Mouse (Mus musculus): Measurements from ENCODE around the gene Raet1e. TPM values are rescaled to one million over a fixed set of nuclear protein-coding genes. Genes with fewer than 3 reads are reported as not detected.
"Not testable (repeated sequence)": the region's sequence is repeated elsewhere in the genome, so short reads cannot be mapped to it uniquely, and the experiment has no call there.

Gene Raet1e
- polyA plus RNA-seq, 1 experiment from 2014 or later = 9.4 TPM

GRCm38 (mm10) chr10:22274445-22275057 is 116.2 kb downstream of the Raet1e start:
- Histone ChIP-seq H3K9ac (no peak overlapping the region), H3K27me3 (ENCODE audit: insufficient read depth, low read length) (peaks cover 3% of the 10 kb centered on the region; the same call in 1 of the 2 replicates), H3K4me1 (ENCODE audit: insufficient read depth) (no peaks in the 10 kb centered on the region), H3K36me3 (ENCODE audit: insufficient read depth) (no peaks in the 10 kb centered on the region), H3K27ac (ENCODE audit: low read depth) (no peak overlapping the region), H3K9me3 (ENCODE audit: low read depth, low read length) (no peaks in the 10 kb centered on the region), H3K4me2 (peak overlapping the region; percentile 94), H3K4me3 (ENCODE audit: low read depth, low read length) (peak overlapping the region; percentile 49)
- DNase-seq = peak; percentile 24
- 8% methylated on average over 19 of the region's 19 CpGs for WGBS
- TF ChIP-seq CTCF (IDR thresholded peaks at IDR 0.05; ENCODE audit: low read depth) = peak; percentile 33; the same call in 1 of the 2 replicates
- ATAC-seq (ENCODE audit: insufficient read depth) = peak; percentile 29; the same call in 1 of the 2 replicates

GRCm38 (mm10) chr10:22278468-22278867 is 120.1 kb downstream of the Raet1e start:
- 77% methylated on average over 2 of the region's 2 CpGs for WGBS
- not testable (repeated sequence) for H3K4me2 ChIP-seq; H3K9me3 ChIP-seq (ENCODE audit: low read depth, low read length); DNase-seq; ATAC-seq (ENCODE audit: insufficient read depth); H3K27ac ChIP-seq (ENCODE audit: low read depth); H3K4me3 ChIP-seq (ENCODE audit: low read depth, low read length); H3K4me1 ChIP-seq (ENCODE audit: insufficient read depth); H3K9ac ChIP-seq; H3K27me3 ChIP-seq (ENCODE audit: insufficient read depth, low read length); H3K36me3 ChIP-seq (ENCODE audit: insufficient read depth)

DNA sequence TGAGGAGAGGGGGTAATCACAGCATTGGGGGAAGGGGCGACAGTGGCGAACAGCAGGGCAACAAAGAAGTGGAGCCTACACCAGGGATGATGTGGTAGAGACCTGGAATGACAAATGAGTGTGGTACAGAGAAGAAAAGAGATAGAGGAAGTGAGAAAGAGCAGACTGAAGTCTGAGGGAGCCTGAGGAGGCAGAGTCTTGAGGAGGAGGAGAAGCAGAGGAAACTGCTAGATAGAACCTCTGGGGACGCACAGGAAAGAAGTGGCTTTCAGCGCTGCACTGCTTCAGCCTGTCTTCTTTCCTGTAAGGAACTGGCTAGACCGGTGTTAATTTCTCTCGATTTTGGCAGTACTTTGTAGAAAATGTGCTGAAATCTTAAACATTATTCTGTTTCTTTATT is 124.4 kb downstream of the Raet1e start:
- no peaks in the 10 kb centered on the region for H3K4me1 ChIP-seq (ENCODE audit: insufficient read depth)
- no peak overlapping the region for H3K4me2 ChIP-seq
- H3K27me3 ChIP-seq (ENCODE audit: insufficient read depth, low read length) = no peaks in the 10 kb centered on the region
- no peak overlapping the region for H3K9ac ChIP-seq
- WGBS = 38% methylated on average over 6 of the region's 6 CpGs
- H3K27ac ChIP-seq (ENCODE audit: low read depth) = no peak overlapping the region
- TF ChIP-seq CTCF (IDR thresholded peaks at IDR 0.05; ENCODE audit: low read depth) = no peak
- DNase-seq (no peak), ATAC-seq (ENCODE audit: insufficient read depth) (no peak)
- no peaks in the 10 kb centered on the region for H3K36me3 ChIP-seq (ENCODE audit: insufficient read depth)
- no peaks in the 10 kb centered on the region for H3K9me3 ChIP-seq (ENCODE audit: low read depth, low read length)
- no peak overlapping the region for H3K4me3 ChIP-seq (ENCODE audit: low read depth, low read length)

- Histone ChIP-seq H3K9me3 (ENCODE audit: low read depth, low read length) (no peaks in the 10 kb centered on the region), H3K4me2 (no peak overlapping the region), H3K27me3 (ENCODE audit: insufficient read depth, low read length) (no peaks in the 10 kb centered on the region), H3K9ac (no peak overlapping the region), H3K4me1 (ENCODE audit: insufficient read depth) (no peaks in the 10 kb centered on the region), H3K36me3 (ENCODE audit: insufficient read depth) (no peaks in the 10 kb centered on the region), H3K27ac (ENCODE audit: low read depth) (no peak overlapping the region), H3K4me3 (ENCODE audit: low read depth, low read length) (no peak overlapping the region)
- WGBS = 23% methylated on average over 1 of the region's 1 CpGs
- ATAC-seq (ENCODE audit: insufficient read depth) (no peak), DNase-seq (no peak)
- TF ChIP-seq CTCF (IDR thresholded peaks at IDR 0.05; ENCODE audit: low read depth) = no peak
Measured at GRCm38 (mm10) chr10:22295676-22296075, 137.3 kb downstream of the Raet1e start.

DNA sequence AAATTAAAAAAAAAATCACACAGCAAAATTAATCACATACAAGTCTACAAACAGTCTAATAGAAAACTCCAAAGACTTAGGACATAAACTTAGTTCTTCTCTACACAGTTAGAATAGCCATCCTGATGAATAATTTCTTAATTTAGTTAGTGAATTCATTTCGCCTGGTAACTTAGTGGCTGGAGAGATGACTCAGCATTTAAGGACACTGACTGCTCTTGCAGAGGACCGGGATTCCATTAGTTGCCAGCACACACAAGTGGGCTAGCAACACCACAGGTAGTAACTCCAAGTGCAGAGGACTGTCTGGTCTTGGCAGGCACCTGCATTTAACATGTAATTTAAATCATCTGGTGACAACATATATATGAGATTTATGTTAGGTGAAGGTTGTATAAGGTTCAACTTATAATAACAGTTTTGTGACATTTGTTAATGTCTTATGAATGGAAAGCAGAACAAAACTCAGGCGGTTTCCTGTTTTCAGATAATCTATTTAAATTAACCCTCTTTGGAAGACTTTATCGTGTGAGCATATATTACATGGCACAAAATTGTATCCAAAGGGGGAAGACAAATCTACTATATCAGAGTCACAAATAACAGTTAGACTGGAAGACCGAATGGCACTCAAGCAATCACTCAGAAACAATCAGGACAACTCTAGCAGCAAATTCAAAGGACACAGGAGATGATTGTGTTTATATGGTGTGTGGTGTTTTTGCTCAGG is 138.8 kb downstream of the Raet1e start:
- 63% methylated on average over 5 of the region's 5 CpGs for WGBS
- DNase-seq (no peak), ATAC-seq (ENCODE audit: insufficient read depth) (no peak)
- H3K4me3 ChIP-seq (ENCODE audit: low read depth, low read length) = no peak overlapping the region
- H3K9me3 ChIP-seq (ENCODE audit: low read depth, low read length) = no peaks in the 10 kb centered on the region
- no peaks in the 10 kb centered on the region for H3K27me3 ChIP-seq (ENCODE audit: insufficient read depth, low read length)
- no peak overlapping the region for H3K27ac ChIP-seq (ENCODE audit: low read depth)
- no peaks in the 10 kb centered on the region for H3K4me1 ChIP-seq (ENCODE audit: insufficient read depth)
- no peak for TF ChIP-seq CTCF (IDR thresholded peaks at IDR 0.05; ENCODE audit: low read depth)
- H3K9ac ChIP-seq = no peak overlapping the region
- no peak overlapping the region for H3K4me2 ChIP-seq
- H3K36me3 ChIP-seq (ENCODE audit: insufficient read depth) = no peaks in the 10 kb centered on the region

- H3K4me1 ChIP-seq (ENCODE audit: insufficient read depth) = no peaks in the 10 kb centered on the region
- no peaks in the 10 kb centered on the region for H3K36me3 ChIP-seq (ENCODE audit: insufficient read depth)
- no peak overlapping the region for H3K9ac ChIP-seq
- H3K9me3 ChIP-seq (ENCODE audit: low read depth, low read length) = no peaks in the 10 kb centered on the region
- no peak for TF ChIP-seq CTCF (IDR thresholded peaks at IDR 0.05; ENCODE audit: low read depth)
- WGBS = 41% methylated on average over 8 of the region's 8 CpGs
- H3K4me3 ChIP-seq (ENCODE audit: low read depth, low read length) = no peak overlapping the region
- no peak overlapping the region for H3K4me2 ChIP-seq
- H3K27ac ChIP-seq (ENCODE audit: low read depth) = no peak overlapping the region
- ATAC-seq (ENCODE audit: insufficient read depth) = no peak
- no peaks in the 10 kb centered on the region for H3K27me3 ChIP-seq (ENCODE audit: insufficient read depth, low read length)
- DNase-seq = no peak
Measured at GRCm38 (mm10) chr10:22297766-22298461, 139.5 kb downstream of the Raet1e start.

GRCm38 (mm10) chr10:22299324-22299723 is 141.0 kb downstream of the Raet1e start:
- Histone ChIP-seq H3K36me3 (ENCODE audit: insufficient read depth) (no peaks in the 10 kb centered on the region), H3K9ac (no peak overlapping the region), H3K4me2 (no peak overlapping the region), H3K27me3 (ENCODE audit: insufficient read depth, low read length) (no peaks in the 10 kb centered on the region), H3K4me3 (ENCODE audit: low read depth, low read length) (no peak overlapping the region), H3K4me1 (ENCODE audit: insufficient read depth) (no peaks in the 10 kb centered on the region), H3K27ac (ENCODE audit: low read depth) (no peak overlapping the region), H3K9me3 (ENCODE audit: low read depth, low read length) (no peaks in the 10 kb centered on the region)
- 72% methylated on average over 2 of the region's 2 CpGs for WGBS
- no peak for ATAC-seq (ENCODE audit: insufficient read depth)
- no peak for TF ChIP-seq CTCF (IDR thresholded peaks at IDR 0.05; ENCODE audit: low read depth)
- DNase-seq = no peak
